Mouse (Mus musculus) adrenal gland, postnatal 10 days (tissue): ENCODE measurements at regions not wholly inside any gene's neighbourhood (a gene's known extent, or its start where the extent isn't known, plus 50 kb on each side); places are given as distances from the start of the nearest gene placed in this dataset.

ENCODE experiments used
- DNase-seq: peaks from one replicate; pipeline ENCODE4 v3.0.0; 2021; ENCODE audit warnings: mixed read lengths

DNA sequence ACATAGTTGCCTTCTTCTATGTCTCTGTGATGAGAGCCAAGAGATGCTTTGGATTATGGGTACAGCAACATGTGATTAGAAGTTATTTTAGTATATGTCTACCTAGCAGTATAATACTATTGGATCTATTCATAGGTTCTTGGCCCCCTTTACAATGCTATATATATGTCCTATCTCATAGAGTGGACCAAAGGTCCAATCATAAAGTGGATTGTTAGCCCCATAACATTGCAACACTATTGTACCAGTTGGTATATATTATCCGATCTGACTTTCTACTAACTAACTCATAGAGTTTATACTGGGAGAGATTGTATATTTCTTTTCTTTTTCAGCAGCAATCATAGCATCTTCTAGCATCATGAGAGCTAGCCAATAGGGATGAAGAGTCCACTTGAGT, 491.7 kb upstream of the Zeb2 start:
- DNase-seq, result no peak

DNA sequence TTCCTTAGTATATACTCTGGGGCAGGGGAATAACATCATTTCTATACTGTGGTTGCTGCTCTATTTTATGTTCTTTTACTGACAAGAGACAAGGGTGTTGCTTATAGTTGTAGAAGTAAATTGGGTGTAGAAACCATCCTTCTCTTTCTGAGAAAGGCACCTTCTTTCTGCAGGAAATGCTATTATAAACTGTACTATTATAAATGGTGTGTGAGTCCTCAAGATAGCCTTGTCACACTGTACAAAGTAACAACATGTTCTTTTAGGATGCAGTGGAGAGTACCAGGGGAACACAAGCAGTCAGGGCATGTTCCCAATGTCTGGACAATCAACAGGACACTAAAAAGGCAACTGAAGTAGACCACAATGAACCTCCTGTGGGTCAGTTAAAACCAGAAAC, 490.2 kb upstream of the Zeb2 start:
- no peak for DNase-seq

DNA sequence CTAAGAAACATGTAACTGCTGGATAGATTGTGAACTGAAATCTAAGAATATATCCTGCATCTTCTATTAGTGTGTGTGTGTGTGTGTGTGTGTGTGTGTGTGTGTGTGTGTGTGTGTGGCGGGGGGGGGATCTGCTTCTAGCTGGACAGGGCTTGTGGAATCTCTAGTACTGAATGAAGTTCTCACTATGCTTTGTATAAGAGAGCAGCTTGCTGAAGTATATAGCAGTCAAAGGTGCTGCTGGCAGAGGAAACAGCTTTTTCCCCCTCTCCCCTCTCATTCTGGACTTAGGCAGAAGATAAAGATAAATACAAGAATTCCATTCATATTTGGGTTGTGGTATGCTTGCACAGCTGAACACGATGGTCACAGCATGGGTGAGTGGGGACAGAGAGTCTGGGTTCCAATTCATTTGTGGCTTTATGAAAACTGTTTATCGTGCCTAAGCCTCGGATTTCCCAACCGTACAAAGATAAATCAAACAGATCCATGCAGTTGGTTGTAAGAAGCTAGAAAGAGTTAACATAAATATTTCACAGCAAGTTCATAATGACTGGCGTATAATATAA, 484.2 kb upstream of the Zeb2 start:
- no peak for DNase-seq

DNA sequence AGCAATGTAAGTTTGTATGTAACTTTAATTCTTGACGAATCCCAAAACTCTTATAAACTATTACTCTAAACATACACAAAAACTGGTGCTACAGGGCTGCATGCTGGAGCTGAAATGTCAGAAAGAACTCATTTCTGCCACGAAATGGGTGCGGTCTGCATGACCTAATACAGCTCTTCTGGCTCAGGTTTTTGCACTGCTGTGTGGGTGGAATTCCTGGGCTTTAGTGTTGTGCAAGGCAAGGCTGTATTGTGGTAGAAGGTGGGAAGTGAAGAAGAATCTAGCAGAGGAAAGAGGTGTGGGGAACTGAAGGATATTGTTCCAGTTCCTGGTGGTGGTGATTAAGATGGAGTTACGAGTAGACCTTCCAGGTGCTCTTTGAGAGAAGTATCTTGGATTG, 476.6 kb upstream of the Zeb2 start:
- DNase-seq, result no peak

DNA sequence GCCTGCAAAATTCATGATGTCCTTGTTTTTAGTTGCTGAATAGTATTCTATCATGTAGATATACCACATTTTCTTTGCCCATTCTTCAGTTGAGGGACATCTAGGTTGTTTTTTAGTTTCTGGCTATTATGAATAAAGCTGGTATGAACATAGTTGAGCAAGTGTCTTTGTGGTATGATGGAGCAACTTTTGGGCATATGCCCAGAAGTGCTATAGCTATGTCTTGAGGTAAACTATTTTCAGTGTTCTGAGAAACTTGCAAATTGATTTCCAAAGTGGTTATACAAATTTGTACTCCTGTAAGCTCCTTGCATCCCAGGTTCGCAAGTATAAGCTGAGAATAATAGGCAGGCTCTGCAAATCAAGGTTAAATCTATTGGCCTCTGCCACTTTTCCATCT, 473.8 kb upstream of the Zeb2 start:
- DNase-seq, result no peak

DNA sequence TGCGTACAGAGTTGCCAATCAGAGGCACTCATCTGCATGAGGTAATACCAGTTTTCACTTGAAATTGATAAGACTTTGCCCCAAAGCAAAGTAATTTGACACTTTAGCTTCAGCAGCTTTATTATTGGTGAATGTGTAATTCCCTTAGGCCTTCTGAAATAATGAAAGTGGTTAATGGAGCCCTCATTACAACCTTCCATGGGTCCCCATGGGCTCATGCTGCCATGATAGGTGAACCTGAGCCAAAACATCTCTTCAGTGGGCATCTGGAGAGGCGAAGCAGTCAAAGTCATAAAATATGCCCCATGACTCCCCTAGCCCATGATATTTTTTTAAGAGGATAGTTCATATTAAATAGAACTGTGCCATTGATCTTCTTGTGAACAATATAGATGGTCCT, 471.1 kb upstream of the Zeb2 start:
- DNase-seq, result no peak

DNA sequence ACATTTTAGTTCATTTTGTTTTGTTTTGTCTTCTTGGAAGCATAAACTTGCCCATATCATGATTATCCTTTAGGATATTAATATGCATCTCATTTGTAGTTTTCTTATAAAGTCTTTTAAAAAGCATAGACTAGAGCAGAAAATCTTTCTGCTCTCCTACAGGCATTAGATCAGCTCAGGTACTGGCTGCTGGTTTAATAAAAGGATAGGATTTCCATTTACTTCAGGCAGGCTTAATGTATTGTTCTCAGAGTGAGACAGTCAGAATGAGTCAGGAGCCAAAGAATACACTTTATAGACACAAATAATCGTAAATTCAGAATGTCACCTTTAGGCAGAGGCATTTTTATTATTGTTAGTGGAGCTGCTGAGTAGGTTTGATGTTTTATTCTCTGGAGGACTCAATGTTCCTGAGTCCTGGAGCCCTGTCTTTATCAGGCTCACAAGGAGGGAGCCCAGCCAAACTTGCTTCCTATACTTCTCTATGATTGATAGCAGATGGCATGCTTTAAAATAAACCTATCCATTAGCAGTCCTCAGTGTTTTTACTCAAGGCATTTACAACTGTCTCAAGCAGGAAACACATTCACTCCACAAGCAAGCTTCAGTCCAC, 469.5 kb upstream of the Zeb2 start:
- DNase-seq, result no peak

DNA sequence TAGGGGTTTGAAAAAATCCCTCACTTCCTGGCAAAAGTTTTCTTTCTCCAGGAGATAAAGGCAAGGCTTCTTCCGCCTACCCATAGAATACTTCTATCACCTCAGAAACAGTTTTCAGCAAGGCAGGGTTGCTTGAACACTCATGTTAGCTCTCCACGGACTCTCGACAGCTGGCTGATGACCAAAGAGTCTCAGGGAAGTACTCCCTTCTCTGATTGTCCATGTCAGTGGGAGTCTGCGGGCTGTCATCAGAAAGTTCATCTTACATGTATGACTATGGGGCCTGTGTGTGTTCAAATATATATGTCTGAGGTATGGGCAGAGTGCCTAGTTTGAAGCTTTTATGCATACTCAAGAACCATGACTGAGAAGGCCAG, 464.3 kb upstream of the Zeb2 start:
- no peak for DNase-seq

DNA sequence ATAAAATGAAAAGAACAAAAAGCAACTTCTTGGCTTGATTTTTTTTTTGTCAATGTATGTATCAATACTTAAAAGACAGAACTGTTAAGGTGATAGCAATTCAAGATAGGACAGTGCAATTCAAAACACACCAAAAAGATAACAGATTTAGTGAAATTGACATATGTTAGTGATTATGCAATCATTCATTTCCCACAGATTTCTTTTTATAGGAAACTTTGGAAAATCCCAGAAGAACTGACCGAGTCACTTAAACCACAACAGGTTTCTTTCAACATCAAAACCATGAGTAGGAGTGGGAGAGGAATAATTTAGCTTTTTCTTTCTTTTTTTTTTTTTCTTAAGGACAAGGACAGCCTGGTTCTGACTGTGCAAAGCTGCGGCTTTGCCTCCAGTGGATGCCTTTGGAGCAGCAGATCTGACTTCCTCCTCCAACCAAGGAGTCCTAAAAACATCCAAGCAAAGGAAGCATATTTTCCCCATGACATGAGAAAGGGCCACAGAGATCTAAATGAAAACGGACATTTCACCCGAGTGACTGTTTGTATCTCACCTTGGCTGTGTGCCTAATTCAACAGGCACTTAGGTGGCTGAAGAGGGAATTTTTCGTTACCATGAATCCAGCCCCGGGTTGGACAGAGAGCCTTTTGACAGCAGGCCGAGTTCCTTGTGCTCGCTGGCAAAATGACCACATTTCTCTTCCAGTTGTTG, 463.8 kb upstream of the Zeb2 start:
- DNase-seq, result peak; percentile 23

DNA sequence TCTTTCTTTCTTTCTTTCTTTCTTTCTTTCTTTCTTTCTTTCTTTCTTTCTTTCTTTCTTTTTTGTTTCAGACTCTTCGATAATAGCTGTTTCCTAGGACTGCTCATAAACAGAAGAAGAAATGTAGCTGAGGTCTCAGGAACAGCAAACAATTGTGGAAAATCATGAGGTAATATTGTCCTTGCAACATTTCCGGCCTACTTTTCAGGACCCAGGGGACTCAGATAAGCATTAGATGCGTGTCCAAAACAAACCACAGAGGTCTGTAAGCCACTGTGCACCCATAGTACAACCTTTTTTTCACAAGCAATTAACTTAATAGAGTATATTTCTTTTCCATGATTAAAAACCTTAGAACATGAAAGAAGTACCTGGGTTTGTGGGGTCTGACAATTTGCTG, 455.7 kb upstream of the Zeb2 start:
- peak; percentile 21 for DNase-seq

DNA sequence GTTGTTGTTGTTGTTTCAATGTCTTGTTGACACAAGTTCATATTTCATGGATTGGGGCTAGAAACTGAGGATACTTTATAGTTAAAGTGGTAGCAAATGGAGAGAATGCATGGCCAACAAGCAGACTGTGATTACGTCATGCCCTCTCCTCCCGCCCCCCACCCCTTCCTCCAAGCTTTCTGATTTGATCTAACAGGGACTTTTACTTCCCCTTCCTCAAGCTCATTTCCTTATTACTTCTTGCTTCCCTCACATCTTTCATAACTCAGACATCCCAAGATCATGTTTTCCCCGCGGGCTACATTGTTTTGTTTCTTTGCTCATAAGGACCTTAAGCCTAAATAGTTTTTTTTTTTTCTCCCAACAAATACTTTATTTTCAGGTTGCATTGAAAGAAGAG, 437.5 kb upstream of the Zeb2 start:
- DNase-seq, result no peak

DNA sequence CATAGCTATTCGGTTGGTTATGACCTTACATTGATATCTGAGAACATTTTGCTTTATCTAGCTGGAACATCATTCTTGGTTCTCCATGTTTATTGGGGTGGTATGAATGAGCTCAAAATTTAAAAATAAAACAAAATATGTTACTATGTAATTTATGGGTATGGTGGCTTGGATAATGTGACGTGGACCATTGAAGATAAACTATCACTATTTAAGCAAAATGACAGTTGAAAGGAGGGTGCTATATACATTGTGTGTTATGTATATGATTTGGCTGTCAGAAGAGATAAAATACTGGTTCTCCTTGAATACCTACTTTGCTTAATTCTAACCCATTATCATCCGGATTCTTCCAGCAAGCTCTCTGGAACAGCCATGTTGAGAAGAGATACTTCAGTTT, 424.2 kb upstream of the Zeb2 start:
- DNase-seq, result no peak

DNA sequence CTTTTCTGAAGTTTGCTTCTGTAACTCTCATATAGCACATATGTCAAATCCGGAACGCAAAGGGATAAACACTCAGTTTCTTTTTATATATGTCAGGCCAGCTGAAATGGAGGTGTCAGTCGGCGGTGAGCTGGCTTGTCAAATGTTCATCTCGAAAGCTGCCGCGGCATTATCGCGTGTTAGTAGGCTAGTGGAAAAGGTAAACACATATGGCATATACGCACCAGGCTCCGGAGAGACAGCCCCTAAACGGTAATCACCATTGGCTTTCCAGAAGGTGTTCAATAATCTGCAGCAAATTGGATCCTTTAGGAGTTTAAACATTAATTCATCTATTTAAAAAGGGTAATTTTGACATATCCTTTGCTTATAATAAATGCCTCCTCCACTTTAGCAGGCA, 421.8 kb upstream of the Zeb2 start:
- no peak for DNase-seq

DNA sequence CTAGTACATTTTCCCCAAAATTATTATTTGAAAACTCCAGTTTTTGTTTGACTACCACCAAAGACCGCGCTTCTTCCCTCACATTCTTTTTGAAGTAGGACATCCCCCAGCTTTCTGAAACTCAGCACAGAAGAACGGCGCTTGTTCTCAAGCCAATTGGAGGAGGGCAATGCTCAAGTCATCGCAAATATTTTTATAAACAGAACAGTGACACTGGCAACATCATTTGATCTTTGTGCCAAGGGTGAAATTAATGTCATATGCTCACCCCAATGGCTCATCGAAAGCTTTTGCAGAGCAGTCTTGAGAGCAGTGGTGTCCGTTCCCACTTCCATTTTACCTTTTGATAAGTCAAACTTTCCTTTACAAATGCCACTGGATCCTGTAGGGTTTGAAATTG, 420.5 kb upstream of the Zeb2 start:
- no peak for DNase-seq

DNA sequence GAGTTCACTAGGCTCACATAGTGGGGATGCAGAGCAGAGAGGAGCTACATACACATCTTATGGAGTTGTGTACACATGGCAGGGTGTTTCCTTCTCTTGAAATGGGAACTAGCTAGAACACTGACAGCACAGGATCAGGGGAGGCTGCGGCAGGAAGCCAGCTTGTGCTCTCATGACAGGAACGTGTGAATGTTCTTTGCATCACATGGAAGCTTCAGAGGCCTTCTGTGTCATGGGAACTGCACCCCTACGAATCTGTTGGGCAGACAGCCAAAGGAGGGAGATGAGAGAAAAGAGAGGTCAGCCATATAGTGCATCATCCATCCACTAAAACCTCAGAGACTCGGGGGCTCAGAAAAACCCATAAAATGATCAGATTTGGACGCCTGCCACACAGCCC, 417.6 kb upstream of the Zeb2 start:
- DNase-seq, result no peak

DNA sequence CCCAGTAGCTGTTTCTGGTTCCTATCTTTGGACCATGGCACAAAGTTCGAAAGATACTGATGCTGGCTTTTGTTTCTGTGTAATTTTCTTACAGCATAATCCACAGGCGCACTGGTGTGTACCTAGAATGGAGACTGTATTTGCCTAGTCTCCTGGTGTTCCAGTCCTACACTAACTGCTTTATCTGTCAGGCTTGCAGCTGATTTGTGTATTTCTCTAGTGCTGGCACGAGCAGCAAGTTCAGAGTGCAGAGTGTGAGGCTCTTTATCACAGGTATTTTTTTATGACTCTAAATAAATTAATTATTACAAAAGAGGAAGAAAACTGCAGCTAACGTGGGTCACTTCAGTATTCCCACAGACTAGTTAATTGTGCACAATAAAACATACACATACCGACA, 405.1 kb upstream of the Zeb2 start:
- DNase-seq, result no peak

DNA sequence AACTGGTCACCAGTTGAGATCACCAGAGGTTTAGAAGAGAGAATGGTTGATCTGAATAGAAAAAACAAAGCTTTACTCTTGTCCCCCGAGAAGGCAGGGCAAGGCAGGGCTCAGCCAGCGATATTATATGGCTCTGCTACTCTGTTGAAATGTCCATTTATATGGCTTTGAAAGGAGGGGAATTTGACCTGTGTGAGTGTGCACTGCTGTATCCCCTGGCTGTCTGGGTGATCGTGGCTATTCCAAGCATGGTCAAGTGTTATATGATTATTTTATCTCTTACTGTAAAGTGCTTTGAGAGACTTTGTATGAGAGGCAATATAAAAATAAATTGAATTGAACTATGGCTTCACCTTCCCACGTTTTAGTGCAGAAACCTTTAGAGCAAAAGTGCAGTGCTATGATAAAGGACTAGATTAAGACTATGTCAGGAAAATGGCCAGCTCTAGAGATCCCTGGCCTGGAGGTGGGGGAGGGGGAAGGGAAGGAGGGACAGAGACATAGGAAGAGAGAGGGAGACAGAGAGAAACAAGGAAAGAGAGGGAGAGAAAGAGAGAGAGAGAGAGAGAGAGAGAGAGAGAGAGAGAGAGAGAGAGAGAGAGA, 402.5 kb upstream of the Zeb2 start:
- DNase-seq, result no peak

DNA sequence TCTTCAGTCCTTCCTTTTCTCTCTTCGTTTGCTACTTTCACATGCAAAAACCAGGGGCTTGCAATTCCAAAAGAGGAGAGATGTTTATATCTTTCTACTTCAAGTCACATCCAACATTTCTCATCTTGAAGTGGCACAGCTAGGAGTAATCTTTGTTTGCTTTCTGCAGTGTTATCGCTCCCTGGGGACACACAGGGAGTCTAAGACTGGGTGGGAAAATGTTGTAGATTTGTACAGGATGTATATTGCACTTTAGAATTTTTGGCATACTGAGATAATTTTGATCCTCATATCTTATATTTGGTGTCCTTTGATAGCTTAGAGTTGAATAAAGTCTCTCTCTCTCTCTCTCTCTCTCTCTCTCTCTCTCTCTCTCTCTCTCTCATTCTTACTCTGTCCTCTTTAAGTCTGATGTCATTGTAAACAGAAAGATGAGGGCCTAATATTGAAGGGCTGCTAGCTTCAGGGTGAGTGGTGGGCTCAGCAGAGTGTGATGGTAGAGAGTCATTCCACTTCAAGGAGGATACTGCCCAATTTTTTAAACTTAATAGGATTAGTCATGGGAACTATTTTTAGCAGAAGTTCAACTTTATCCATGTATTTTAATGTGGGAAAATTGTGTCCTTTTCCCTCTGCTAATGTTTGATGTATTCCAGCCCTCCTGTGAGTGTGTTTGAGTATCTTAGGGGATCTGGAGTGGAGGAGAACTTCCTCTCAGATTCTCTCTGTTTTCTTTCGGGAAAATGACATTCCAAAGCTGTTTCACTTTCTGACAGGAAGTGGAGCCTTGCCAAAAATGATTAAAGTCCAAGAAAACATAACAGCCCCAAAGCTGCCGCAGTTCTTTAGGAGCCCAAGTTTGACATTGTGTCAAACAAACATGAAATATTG, 397.3 kb upstream of the Zeb2 start:
- DNase-seq, result peak; percentile 8

DNA sequence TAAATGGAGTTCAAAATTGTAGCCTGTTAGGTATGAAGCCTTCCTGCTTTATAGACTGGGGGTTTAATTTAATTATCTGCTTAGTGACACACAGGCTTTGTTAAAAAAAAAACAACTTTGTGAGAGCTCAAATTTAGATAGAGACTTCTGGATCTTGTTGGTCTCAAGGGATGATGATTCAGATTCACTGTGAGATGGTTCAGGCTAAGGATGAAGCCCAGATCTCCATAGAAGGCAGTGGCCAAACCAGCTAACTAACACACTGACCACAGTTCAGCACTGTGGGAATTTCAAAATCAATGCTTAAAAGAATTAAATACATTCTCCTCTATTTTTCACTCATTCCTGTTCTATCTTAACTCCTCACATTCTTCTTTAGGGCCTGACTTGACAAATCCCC, 395.7 kb upstream of the Zeb2 start:
- no peak for DNase-seq

DNA sequence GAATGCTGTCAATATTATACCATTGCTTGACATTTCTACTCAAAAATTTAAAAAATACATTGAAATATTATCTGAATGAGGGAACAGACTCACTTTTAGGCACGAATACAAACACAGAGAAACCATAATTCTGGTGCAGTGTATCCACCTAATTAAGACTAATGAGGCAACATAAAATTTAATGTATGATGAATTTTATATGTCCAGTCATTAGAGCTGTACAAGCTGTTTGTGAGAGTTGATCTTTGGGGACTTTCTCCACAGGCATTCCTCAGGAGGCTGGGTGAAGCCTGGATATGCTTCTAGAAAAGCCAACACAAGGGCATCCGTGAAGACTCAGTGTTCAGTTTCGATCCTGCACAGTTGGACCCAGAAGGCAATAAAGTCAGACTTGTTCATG, 394.6 kb upstream of the Zeb2 start:
- DNase-seq, result no peak

DNA sequence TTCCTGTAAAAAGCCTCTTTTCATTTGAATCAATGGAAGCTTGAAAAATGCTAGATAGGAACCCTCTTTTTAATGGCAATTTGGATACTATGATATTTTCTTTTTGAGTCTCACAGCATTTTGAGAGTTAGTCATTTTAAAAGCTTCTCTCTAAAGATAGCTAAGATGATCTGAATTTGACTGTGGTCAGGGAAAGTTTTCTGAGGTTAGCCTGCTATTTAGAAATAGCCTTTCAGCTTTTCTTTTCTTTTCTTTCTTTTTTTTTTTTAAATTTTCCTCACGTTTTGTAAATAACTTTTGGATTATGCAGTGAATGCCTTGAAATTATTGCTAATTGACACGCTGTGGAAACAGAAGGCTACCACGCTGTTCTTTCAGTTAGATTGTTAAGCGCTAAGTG, 387.3 kb upstream of the Zeb2 start:
- no peak for DNase-seq

DNA sequence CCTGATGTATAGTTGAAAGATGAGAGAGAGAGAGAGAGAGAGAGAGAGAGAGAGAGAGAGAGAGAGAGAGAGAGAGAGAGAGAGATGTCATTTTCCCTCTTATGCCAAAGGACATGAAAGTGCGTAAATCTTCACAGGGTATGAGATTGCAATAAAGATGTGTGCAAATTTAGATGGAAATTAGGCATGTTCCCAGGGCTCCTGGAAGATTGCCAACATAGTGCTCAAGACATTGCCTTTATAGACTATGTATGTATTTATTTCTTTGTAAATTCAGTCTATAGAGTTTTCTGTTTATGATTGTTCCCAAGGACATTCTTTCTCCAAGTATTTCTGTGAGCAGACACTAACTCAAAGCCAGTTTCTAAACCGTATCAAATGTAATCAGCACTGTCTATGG, 376.5 kb upstream of the Zeb2 start:
- DNase-seq, result no peak

DNA sequence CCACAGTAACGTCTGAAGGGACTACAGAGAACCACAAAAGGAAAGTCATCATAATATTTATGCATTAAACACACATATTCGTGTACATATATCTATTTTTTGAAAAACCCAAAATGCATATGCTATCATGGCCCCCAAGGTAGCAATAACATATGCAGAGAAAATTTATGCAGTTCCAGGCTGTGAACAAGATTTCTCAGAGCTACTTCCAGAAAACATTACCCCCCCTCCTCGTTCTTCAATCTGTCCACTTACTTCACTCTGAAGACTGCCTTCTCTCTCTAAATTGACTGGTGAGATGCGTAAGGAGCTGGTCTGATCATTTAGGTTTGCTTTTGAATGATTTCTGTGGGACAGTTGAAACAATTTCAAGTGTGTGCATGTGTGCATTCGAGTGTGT, 369.3 kb upstream of the Zeb2 start:
- no peak for DNase-seq
